Mouse (Mus musculus) hindbrain, embryonic 12.5 days (tissue): Measurements from ENCODE around the gene Susd3. TPM values are rescaled to one million over a fixed set of nuclear protein-coding genes. Genes with fewer than 3 reads are reported as not detected.
A peak's percentile ranks its signal among the peaks of the same experiment; 100 is the strongest.

Experiments
- ATAC-seq: fragments of 200-750 bp; cut with Nextera tagmentation; 2 replicates; pipeline ENCODE4 v1.8.0; 2017; ENCODE audit warnings: moderate TSS enrichment; ENCODE audit not compliant: low FRiP score
- H3K27ac ChIP-seq: fragments of 300-500 bp; sonication (generic); 2 replicates; pipeline ENCODE4 v1.5.1; 2016; ENCODE audit warnings: mild to moderate bottlenecking
- H3K27me3 ChIP-seq: fragments of 300-500 bp; sonication (generic); 2 replicates; pipeline ENCODE4 v1.6.1; 2016; ENCODE audit warnings: mild to moderate bottlenecking
- H3K36me3 ChIP-seq: fragments of 300-500 bp; sonication (generic); 2 replicates; pipeline ENCODE4 v1.6.1; 2016; ENCODE audit warnings: mild to moderate bottlenecking
- H3K4me1 ChIP-seq: fragments of 300-500 bp; sonication (generic); 2 replicates; pipeline ENCODE4 v1.6.1; 2016
- H3K4me2 ChIP-seq: fragments of 300-500 bp; sonication (generic); replicated peaks from 2 replicates; pipeline ENCODE4 v1.6.1; 2016; ENCODE audit warnings: mild to moderate bottlenecking
- H3K4me3 ChIP-seq: fragments of 300-500 bp; sonication (generic); 2 replicates; pipeline ENCODE4 v1.5.1; 2016; ENCODE audit warnings: mild to moderate bottlenecking
- H3K9ac ChIP-seq: fragments of 300-500 bp; sonication (generic); 2 replicates; pipeline ENCODE4 v1.6.1; 2016; ENCODE audit warnings: mild to moderate bottlenecking, moderate library complexity
- H3K9me3 ChIP-seq: fragments of 300-500 bp; sonication (generic); replicated peaks from 2 replicates; pipeline ENCODE4 v1.6.1; 2016; ENCODE audit warnings: mild to moderate bottlenecking
- WGBS: fragments of 180-500 bp; shearing (Covaris S2); methylation state at CpG from one replicate; pipeline ENCODE4 v1.1.7; 2016; 5-methylcytosine and 5-hydroxymethylcytosine counted together
- polyA plus RNA-seq: library from polyadenylated mRNA; unstranded; fragments of >200 nt; fragmentation: Nextera tagmentation; extraction: Ambion mirVana; gene quantifications from 2 replicates; pipeline ENCODE4 v1.2.1, GENCODE M21; 2016

The Susd3 gene
- polyA plus RNA-seq, 1 experiment from 2014 or later = 0.96 TPM

- H3K36me3 ChIP-seq = 0 out of 2 replicates have a peak, but pooled peaks cover 2% of the 10 kb centered on the region
- no peak overlapping the region for H3K4me3 ChIP-seq
- no peak overlapping the region for H3K9ac ChIP-seq
- H3K4me1 ChIP-seq = peaks cover 7% of the 10 kb centered on the region; the same call in 1 of the 2 replicates
- 92% methylated on average over 7 of the region's 7 CpGs for WGBS
- H3K9me3 ChIP-seq = no peaks in the 10 kb centered on the region
- peaks cover 5% of the 10 kb centered on the region; the same call in 1 of the 2 replicates for H3K27me3 ChIP-seq
- ATAC-seq = no peak
- H3K4me2 ChIP-seq = no peak overlapping the region
- H3K27ac ChIP-seq = no peak overlapping the region
Observed at GRCm38 (mm10) chr13:49202556-49202955, 46.0 kb downstream of the Susd3 start.

DNA sequence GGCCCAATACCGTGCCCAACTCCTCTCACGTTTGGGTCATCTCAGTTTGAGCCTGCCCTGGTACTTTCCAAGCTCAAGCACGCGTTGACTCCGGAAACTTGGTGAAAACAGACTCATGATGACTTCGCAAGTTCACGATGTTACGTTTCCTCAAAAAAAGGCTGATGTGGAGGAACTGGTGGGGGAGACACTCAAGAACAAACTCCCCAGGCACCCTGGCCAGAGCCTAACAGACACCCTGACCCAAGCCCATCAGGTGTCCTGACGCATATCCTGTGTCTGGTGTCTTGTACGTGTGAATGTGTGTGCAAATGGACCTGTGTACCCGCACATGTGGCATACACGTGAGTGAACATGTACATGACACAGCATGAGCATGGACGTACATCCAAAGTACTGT, 47.8 kb downstream of the Susd3 start:
- Histone ChIP-seq H3K4me1 (peaks cover 7% of the 10 kb centered on the region; the same call in 1 of the 2 replicates), H3K4me2 (no peak overlapping the region), H3K27ac (no peak overlapping the region), H3K9me3 (no peaks in the 10 kb centered on the region), H3K9ac (no peak overlapping the region), H3K36me3 (0 out of 2 replicates have a peak, but pooled peaks cover 2% of the 10 kb centered on the region), H3K27me3 (peaks cover 5% of the 10 kb centered on the region; the same call in 1 of the 2 replicates), H3K4me3 (no peak overlapping the region)
- 89% methylated on average over 13 of the region's 13 CpGs for WGBS
- ATAC-seq = no peak

DNA sequence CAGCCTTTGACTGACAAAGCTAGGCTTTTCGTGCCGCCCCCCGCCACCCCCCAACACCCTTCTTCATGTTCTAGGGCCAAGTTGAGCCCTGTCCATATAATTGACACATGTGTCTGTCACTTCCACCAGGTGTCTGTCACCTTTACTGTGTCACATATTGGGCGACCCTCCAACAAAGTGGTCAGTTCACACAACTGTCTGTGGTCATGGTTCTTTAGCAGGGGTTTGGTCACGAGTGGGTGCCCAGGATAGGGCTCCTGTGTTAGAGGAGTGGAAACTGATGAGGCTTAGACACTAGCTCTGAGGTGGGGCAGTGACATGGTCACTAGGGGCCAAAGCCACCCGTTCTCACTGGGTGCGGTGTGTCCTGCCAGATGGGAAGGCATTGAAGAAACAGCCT, 48.6 kb downstream of the Susd3 start:
- Histone ChIP-seq H3K27ac (no peak overlapping the region), H3K36me3 (0 out of 2 replicates have a peak, but pooled peaks cover 2% of the 10 kb centered on the region), H3K27me3 (peaks cover 4% of the 10 kb centered on the region; the same call in 1 of the 2 replicates), H3K4me3 (no peak overlapping the region), H3K9ac (no peak overlapping the region), H3K4me1 (no peaks in the 10 kb centered on the region), H3K4me2 (no peak overlapping the region), H3K9me3 (no peaks in the 10 kb centered on the region)
- ATAC-seq = no peak
- 93% methylated on average over 7 of the region's 7 CpGs for WGBS

GRCm38 (mm10) chr13:49198734-49199133, 49.8 kb downstream of the Susd3 start:
- no peak overlapping the region for H3K4me2 ChIP-seq
- no peak overlapping the region for H3K4me3 ChIP-seq
- H3K27me3 ChIP-seq = no peaks in the 10 kb centered on the region
- H3K9ac ChIP-seq = no peak overlapping the region
- no peak for ATAC-seq
- H3K27ac ChIP-seq = no peak overlapping the region
- no peaks in the 10 kb centered on the region for H3K4me1 ChIP-seq
- H3K9me3 ChIP-seq = no peaks in the 10 kb centered on the region
- WGBS = 92% methylated on average over 9 of the region's 9 CpGs
- H3K36me3 ChIP-seq = 0 out of 2 replicates have a peak, but pooled peaks cover 2% of the 10 kb centered on the region

DNA sequence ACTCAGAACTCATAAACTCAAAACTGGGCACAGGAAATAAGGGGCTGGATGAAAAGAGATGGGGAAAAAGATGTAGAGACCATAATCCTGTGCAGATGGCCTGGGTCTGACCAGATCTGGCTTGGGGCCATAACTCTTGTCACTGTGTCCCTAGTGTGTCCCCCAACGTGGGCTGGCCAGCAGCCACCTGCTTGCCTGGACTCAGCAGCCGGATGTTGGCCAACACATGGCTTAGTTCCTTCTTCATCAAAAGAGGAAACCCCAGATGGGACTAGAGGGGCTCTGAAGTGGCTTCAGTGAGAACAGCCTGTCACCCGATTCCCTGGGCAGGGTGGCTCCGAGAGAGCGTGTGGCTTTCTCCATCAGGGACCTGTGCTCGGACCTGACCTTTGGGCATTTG, 51.7 kb downstream of the Susd3 start:
- Histone ChIP-seq H3K36me3 (no peaks in the 10 kb centered on the region), H3K9ac (no peak overlapping the region), H3K4me1 (peaks cover 2% of the 10 kb centered on the region), H3K4me3 (no peak overlapping the region), H3K4me2 (no peak overlapping the region), H3K27me3 (no peaks in the 10 kb centered on the region), H3K27ac (no peak overlapping the region), H3K9me3 (no peaks in the 10 kb centered on the region)
- ATAC-seq = no peak
- WGBS = 86% methylated on average over 6 of the region's 6 CpGs

DNA sequence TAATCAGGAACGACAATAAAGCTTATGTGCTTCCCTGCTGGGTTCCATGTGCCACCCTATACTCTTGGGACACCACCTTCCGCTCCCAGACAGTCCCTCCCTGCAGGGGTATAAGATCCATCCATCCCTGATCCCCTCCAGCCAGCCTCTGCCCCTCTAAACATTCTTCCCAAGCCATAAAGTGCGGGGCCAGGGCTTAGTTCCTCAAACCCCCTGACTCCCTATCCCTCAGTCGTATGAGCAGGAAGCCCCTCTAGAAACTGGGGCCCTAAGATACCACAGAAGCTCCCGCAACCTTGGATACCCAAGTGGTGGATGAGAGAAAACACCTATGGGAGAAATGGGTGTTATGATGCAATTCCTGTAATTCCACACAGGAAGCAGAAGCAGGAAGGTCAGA, 52.3 kb downstream of the Susd3 start:
- H3K9me3 ChIP-seq = no peaks in the 10 kb centered on the region
- peaks cover 7% of the 10 kb centered on the region for H3K4me1 ChIP-seq
- no peaks in the 10 kb centered on the region for H3K36me3 ChIP-seq
- ATAC-seq = no peak
- WGBS = 88% methylated on average over 5 of the region's 5 CpGs
- H3K27ac ChIP-seq = no peak overlapping the region
- no peak overlapping the region for H3K4me2 ChIP-seq
- H3K27me3 ChIP-seq = no peaks in the 10 kb centered on the region
- no peak overlapping the region for H3K9ac ChIP-seq
- no peak overlapping the region for H3K4me3 ChIP-seq

DNA sequence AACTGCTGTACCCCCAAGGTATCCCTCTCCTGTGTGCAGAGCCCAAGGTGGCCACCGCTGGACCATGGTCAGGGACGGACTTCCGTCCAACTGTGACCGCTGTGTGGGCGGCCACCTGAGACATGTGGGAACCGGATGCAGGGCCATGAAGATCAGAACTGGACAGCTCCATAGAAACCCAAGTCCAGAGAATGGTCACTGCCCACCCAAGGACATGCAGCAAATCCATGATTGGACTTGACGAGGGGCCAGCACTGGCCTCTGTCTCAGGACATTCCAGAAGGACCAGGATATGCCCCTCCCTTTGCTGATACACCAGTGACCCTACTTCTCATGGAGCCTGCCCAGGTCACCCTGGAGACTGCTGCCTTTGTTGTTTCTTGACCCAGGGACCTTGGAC, 52.9 kb downstream of the Susd3 start:
- WGBS = 92% methylated on average over 7 of the region's 7 CpGs
- H3K9me3 ChIP-seq = no peaks in the 10 kb centered on the region
- no peaks in the 10 kb centered on the region for H3K27me3 ChIP-seq

GRCm38 (mm10) chr13:49194811-49195210, 53.7 kb downstream of the Susd3 start:
- H3K27ac ChIP-seq = no peak overlapping the region
- H3K4me1 ChIP-seq = peaks cover 13% of the 10 kb centered on the region
- no peaks in the 10 kb centered on the region for H3K36me3 ChIP-seq
- peaks cover 5% of the 10 kb centered on the region; the same call in 1 of the 2 replicates for H3K27me3 ChIP-seq
- 97% methylated on average over 13 of the region's 13 CpGs for WGBS
- H3K9me3 ChIP-seq = no peaks in the 10 kb centered on the region
- no peak for ATAC-seq
- H3K4me2 ChIP-seq = no peak overlapping the region
- H3K4me3 ChIP-seq = no peak overlapping the region
- H3K9ac ChIP-seq = no peak overlapping the region

More for the DNA sequence above, 52.9 kb downstream of the Susd3 start:
- no peak overlapping the region for H3K9ac ChIP-seq
- ATAC-seq = no peak
- no peaks in the 10 kb centered on the region for H3K36me3 ChIP-seq
- peaks cover 13% of the 10 kb centered on the region for H3K4me1 ChIP-seq
- H3K4me3 ChIP-seq = no peak overlapping the region
- H3K4me2 ChIP-seq = no peak overlapping the region
- H3K27ac ChIP-seq = no peak overlapping the region

DNA sequence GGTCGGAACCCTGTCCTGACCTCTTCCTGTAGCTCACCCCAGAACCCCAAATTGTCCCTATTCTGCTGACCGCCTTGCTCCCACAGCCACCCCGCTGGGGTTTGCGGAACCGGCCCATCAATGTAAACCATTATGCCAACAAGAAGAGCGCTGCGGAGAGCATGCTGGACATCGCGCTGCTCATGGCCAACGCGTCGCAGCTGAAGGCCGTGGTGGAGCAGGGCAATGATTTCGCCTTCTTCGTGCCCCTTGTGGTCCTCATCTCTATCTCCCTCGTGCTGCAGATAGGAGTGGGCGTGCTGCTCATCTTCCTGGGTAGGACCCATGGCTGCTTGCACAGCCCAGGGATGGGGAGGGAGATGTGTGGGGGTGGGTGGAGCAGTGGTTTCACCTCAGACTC, 54.9 kb downstream of the Susd3 start:
- no peak overlapping the region for H3K4me3 ChIP-seq
- H3K36me3 ChIP-seq = no peaks in the 10 kb centered on the region
- peaks cover 16% of the 10 kb centered on the region for H3K4me1 ChIP-seq
- 95% methylated on average over 17 of the region's 17 CpGs for WGBS
- no peak overlapping the region for H3K9ac ChIP-seq
- ATAC-seq = no peak
- H3K9me3 ChIP-seq = no peaks in the 10 kb centered on the region
- H3K4me2 ChIP-seq = no peak overlapping the region
- H3K27ac ChIP-seq = no peak overlapping the region
- H3K27me3 ChIP-seq = peaks cover 12% of the 10 kb centered on the region

DNA sequence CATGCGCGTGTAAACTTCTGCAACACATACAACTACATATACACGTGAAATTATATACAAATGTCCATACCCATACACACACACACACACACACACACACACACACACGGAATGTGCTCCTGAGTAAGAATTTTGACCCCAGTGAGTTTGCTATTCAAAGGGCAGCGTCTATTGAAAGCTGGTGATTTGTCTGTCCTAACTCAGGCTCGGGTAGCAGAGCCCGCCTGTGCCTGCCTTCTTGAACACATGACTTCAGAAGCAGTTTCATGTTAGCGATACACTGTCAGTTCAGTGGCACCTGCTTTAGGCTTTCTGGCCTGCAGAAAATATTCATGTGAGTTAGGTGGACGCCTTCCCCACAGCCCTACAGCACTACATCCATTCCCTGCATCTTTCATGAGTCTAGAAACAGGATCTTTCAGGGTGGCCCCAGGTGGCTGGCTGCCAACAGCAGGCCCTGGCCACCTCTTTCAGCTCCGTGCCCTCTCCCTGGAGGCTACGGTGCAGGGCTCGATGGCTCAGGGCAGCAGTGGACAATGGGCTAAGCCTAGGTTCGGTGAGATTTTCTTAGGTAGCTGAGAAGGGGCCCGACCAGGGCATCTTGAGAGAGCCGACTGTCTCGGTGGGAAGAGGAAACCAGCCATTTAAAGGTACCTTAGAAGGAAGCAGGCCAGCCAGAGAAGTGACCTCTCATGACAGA, 56.2 kb downstream of the Susd3 start:
- WGBS = 71% methylated on average over 16 of the region's 16 CpGs
- no peaks in the 10 kb centered on the region for H3K9me3 ChIP-seq
- no peak overlapping the region for H3K4me3 ChIP-seq
- H3K4me1 ChIP-seq = peaks cover 28% of the 10 kb centered on the region
- peaks cover 16% of the 10 kb centered on the region for H3K27me3 ChIP-seq
- no peak overlapping the region for H3K4me2 ChIP-seq
- no peaks in the 10 kb centered on the region for H3K36me3 ChIP-seq
- no peak for ATAC-seq
- H3K27ac ChIP-seq = no peak overlapping the region
- no peak overlapping the region for H3K9ac ChIP-seq

DNA sequence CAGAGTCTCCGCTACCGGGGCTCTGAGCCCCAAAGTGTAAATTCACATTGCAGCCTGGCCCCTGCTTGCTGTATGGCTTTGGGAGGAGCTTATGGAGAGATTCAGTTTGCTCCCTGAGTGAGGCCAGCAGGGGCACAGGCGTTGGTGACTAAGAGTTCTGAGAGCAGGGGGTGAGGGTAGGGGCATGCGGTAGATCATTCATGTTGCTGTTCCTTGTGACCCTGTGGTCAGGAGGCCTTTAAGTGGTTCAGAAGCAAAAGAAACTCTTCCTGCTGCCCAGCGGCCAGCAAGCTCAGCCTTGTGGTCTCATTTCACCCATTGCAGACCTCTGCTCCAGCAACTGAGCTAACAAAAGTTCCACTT, 56.9 kb downstream of the Susd3 start:
- H3K9ac ChIP-seq = no peak overlapping the region
- 47% methylated on average over 5 of the region's 5 CpGs for WGBS

GRCm38 (mm10) chr13:49190876-49191672, 57.4 kb downstream of the Susd3 start:
- Histone ChIP-seq H3K27me3 (peaks cover 21% of the 10 kb centered on the region), H3K4me2 (no peak overlapping the region), H3K4me1 (peaks cover 36% of the 10 kb centered on the region), H3K9ac (no peak overlapping the region), H3K9me3 (no peaks in the 10 kb centered on the region), H3K27ac (0 out of 2 replicates have a peak overlapping the region, but pooled peaks have one; percentile 37), H3K36me3 (no peaks in the 10 kb centered on the region), H3K4me3 (no peak overlapping the region)
- WGBS = 66% methylated on average over 7 of the region's 7 CpGs
- no peak for ATAC-seq

More for the DNA sequence above, 56.9 kb downstream of the Susd3 start:
- no peak for ATAC-seq
- 0 out of 2 replicates have a peak overlapping the region, but pooled peaks have one; percentile 37 for H3K27ac ChIP-seq
- H3K27me3 ChIP-seq = peaks cover 18% of the 10 kb centered on the region
- peaks cover 34% of the 10 kb centered on the region for H3K4me1 ChIP-seq
- H3K4me2 ChIP-seq = no peak overlapping the region
- no peak overlapping the region for H3K4me3 ChIP-seq
- H3K9me3 ChIP-seq = no peaks in the 10 kb centered on the region
- no peaks in the 10 kb centered on the region for H3K36me3 ChIP-seq
